Mouse (Mus musculus) lung, adult 2 months (tissue): ENCODE measurements around the gene Rtn4rl1. TPM values are rescaled to one million over a fixed set of nuclear protein-coding genes. Genes with fewer than 3 reads are reported as not detected.

Source experiments
- DNase-seq: peaks from one replicate; pipeline ENCODE4 v3.0.0; 2022
- H3K4me1 ChIP-seq: fragments of 200-500 bp; 2 replicates; pipeline ENCODE4 v1.6.1; 2011; ENCODE audit warnings: low read length; ENCODE audit not compliant: control insufficient read depth, insufficient read depth
- H3K4me3 ChIP-seq: fragments of 200-500 bp; replicated peaks from 2 replicates; pipeline ENCODE3; 2011; ENCODE audit warnings: low read depth, mild to moderate bottlenecking, control low read depth, low read length; ENCODE audit errors: extremely low read depth
- CTCF ChIP-seq: fragments of 200-500 bp; IDR thresholded peaks from 2 replicates; pipeline ENCODE4 v1.5.1; 2011; ENCODE audit warnings: mild to moderate bottlenecking, low read length, control low read depth; ENCODE audit not compliant: insufficient read depth
- POLR2A ChIP-seq: fragments of 200-500 bp; IDR thresholded peaks from 2 replicates; pipeline ENCODE4 v1.6.1; 2011; ENCODE audit warnings: low read depth, mild to moderate bottlenecking, control low read depth, low read length, borderline replicate concordance; ENCODE audit errors: extremely low read depth
- WGBS: fragments of 180-500 bp; shearing (Covaris S2); methylation state at CpG from one replicate; pipeline ENCODE4 v1.1.7; 2018; 5-methylcytosine and 5-hydroxymethylcytosine counted together
- polyA plus RNA-seq: library from polyadenylated mRNA; depleted of rRNA; stranded (reverse); fragments of >200 nt; gene quantifications from 2 replicates; pipeline ENCODE4 v1.2.3, GENCODE M21; 2012

Gene Rtn4rl1
- polyA plus RNA-seq, 1 experiment, result 11.6 TPM

- TF ChIP-seq CTCF (no peak), POLR2A (no peak)
- no peak overlapping the region for H3K4me3 ChIP-seq
- DNase-seq, result no peak
- peaks cover 6% of the 10 kb centered on the region for H3K4me1 ChIP-seq
- 85% methylated on average over 4 of the region's 4 CpGs for WGBS
These were observed 16.5 kb downstream of the Rtn4rl1 start for GRCm38 (mm10) chr11:75210093-75210492.

- TF ChIP-seq CTCF, result no peak
- no peak for TF ChIP-seq POLR2A
- DNase-seq, result no peak
- 91% methylated on average over 6 of the region's 6 CpGs for WGBS
- Histone ChIP-seq H3K4me1 (peaks cover 6% of the 10 kb centered on the region), H3K4me3 (no peak overlapping the region)
These were observed 17.2 kb downstream of the Rtn4rl1 start for GRCm38 (mm10) chr11:75210755-75211154.

DNA sequence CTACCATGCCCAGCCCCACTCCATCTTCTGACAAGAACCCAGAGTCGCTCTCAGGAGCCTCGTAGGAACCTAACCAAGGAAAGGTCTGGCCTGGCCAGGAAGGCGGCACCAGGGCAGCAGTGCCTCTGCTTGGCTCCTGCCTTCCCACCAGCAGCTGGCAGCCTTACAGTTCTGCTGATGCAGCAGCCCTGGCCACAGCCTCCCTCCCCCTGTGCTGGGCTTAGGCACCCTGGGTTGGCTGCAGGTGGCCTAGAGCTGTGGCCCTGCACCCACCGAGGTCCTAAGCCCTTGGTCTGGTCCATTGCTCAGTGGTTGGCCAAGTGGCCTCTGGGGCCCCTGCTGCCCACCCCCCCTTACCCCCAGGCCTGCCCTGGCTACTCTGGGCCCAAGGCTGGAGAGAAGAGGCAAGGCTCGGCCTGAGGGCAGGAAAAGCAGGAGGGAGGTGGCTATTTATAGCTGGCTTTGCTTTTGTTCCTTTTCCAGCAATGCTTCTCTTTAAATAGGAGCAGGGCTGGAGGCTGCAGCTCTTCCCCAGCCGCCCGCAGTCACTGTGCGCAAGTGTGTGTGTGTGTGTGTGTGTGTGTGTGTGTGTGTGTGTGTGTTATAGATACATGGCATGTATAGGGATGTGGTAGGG, 18.6 kb downstream of the Rtn4rl1 start:
- 56% methylated on average over 8 of the region's 8 CpGs for WGBS
- Histone ChIP-seq H3K4me3 (no peak overlapping the region), H3K4me1 (peaks cover 6% of the 10 kb centered on the region)
- no peak for TF ChIP-seq CTCF
- TF ChIP-seq POLR2A, result no peak
- no peak for DNase-seq

- 67% methylated on average over 3 of the region's 3 CpGs for WGBS
- no peak for DNase-seq
- Histone ChIP-seq H3K4me3 (no peak overlapping the region), H3K4me1 (peaks cover 6% of the 10 kb centered on the region)
- TF ChIP-seq POLR2A (no peak), CTCF (no peak)
These were observed 19.3 kb downstream of the Rtn4rl1 start for GRCm38 (mm10) chr11:75212876-75213275.

GRCm38 (mm10) chr11:75213372-75214080, 19.9 kb downstream of the Rtn4rl1 start:
- peak; percentile 56 for DNase-seq
- no peak for TF ChIP-seq CTCF
- TF ChIP-seq POLR2A, result no peak
- peak overlapping the region; percentile 46 for H3K4me3 ChIP-seq

GRCm38 (mm10) chr11:75214081-75214950, 20.7 kb downstream of the Rtn4rl1 start:
- H3K4me3 ChIP-seq, result no peak overlapping the region
- H3K4me1 ChIP-seq, result peaks cover 6% of the 10 kb centered on the region
- TF ChIP-seq CTCF (no peak), POLR2A (no peak)
- 36% methylated on average over 13 of the region's 13 CpGs for WGBS
- DNase-seq, result no peak

More at GRCm38 (mm10) chr11:75213372-75214080, 19.9 kb downstream of the Rtn4rl1 start:
- peaks cover 6% of the 10 kb centered on the region for H3K4me1 ChIP-seq
- 17% methylated on average over 35 of the region's 35 CpGs for WGBS

- 37% methylated on average over 9 of the region's 9 CpGs for WGBS
- DNase-seq, result peak; percentile 14
These were observed 26.5 kb downstream of the Rtn4rl1 start for GRCm38 (mm10) chr11:75220115-75220514.

GRCm38 (mm10) chr11:75220517-75221145, 27.0 kb downstream of the Rtn4rl1 start:
- TF ChIP-seq CTCF (no peak), POLR2A (no peak)
- no peak overlapping the region for H3K4me3 ChIP-seq
- H3K4me1 ChIP-seq, result no peaks in the 10 kb centered on the region
- DNase-seq, result no peak
- 41% methylated on average over 6 of the region's 6 CpGs for WGBS

More at GRCm38 (mm10) chr11:75220115-75220514, 26.5 kb downstream of the Rtn4rl1 start:
- no peak overlapping the region for H3K4me3 ChIP-seq
- TF ChIP-seq CTCF (no peak), POLR2A (no peak)
- H3K4me1 ChIP-seq, result no peaks in the 10 kb centered on the region

DNA sequence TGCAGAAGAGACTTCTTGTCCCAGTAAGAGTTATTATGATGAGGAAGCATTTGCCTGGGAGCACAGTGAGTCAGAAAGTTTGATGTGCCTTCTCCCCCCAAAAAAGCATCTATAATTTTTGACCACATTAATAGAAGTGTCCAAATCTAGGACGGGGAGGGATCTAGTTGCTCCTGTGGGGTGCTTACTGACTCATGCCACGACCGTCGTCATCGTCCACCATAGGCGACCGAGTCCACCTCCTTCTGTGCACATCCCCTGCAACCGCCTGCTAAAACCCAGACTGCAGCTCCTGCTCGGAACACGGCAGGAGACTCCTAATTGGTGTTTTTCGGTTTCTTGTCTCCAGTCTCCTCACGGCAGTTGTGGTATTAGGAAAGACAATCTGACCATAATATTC, 30.5 kb downstream of the Rtn4rl1 start:
- WGBS, result 93% methylated on average over 12 of the region's 12 CpGs
- no peaks in the 10 kb centered on the region for H3K4me1 ChIP-seq
- no peak overlapping the region for H3K4me3 ChIP-seq
- no peak for TF ChIP-seq CTCF
- no peak for TF ChIP-seq POLR2A
- DNase-seq, result no peak
